Mouse (Mus musculus): Measurements from ENCODE around the gene Dlk2.
A peak's percentile ranks its signal among the peaks of the same experiment; 100 is the strongest.

The Dlk2 gene

GRCm38 (mm10) chr17:46297364-46298219 is at the start of gene Dlk2:
TSS of gene Dlk2 (plus strand) at chr17:46297421.
- no peak for DNase-seq (ENCODE audit: low read depth, low spot score)

DNA sequence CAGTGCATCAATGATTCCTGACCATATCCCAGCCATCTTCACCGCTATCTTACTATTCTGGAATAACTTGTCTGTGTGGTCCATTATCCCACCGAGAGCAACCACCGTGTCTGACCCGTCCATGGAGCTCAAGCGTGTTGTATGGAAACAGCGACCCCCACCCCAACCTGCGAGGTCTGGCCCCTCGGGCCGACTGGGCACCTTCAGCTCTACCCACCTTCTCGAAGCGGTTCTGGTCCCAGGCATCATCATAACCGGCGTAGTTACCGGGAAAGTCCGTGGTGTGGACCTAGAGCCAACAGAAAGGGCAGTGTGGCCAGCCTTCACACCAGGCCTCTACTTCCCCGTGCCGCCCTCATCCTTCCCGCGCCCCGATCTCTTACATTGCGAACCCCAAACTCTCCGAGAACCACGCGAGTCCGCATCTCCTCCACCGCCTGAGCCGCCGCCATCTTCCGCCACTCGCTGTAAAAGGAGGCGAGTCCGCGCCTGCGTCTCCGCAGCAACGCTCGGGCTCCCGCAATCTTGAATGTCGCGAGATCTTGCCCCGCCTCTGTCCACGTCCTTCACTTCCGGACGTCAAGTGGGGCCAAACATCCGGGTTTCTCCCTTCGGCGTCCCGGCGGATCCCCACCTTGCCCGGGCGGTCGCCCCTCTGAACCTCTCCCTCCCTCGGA is 49.6 kb upstream of the Dlk2 start, which contains the start of the genes Polr1c and Yipf3:
TSS of gene Polr1c (minus strand) at position 543 of the 677 bp plus-strand sequence.
TSS of gene Yipf3 (plus strand) at position 569 of the 677 bp plus-strand sequence.
- DNase-seq (ENCODE audit: low read depth, low spot score): peak; percentile 74

DNA sequence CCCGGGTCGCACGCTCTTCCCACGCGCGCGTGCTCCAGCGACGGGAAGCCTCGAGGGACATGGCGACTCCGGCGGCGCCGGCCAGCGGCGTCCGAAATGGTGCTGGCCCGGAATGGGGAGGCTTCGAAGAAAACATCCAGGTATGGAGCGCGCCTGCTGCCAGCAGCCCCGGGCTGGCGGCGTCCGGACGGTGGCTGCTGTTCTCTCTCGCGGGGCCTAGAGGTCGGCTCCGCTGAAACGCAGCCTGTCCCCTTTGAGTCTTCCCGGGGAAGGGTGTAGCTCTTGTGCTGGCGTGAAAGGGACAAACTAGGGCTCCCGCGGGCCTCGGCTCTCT is 49.1 kb upstream of the Dlk2 start:
- DNase-seq (ENCODE audit: low read depth, low spot score): no peak

DNA sequence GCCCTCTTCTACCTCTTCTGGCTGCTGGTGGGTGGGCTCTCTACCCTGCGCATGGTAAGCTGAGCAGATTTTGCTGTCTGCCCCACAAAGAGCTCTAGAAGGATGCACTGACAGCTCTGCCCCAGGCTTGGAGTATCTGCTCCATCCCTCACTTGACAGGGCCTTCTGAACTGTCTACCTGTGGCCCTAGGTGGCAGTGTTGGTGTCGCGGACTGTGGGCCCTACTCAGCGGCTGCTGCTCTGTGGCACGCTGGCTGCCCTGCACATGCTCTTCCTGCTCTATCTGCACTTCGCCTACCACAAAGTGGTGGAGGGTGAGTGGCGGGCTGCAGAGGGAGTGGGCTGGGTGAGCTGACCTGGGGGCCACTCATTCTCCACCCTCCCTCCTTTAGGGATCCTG is 46.0 kb upstream of the Dlk2 start:
- no peak for DNase-seq (ENCODE audit: low read depth, low spot score)

GRCm38 (mm10) chr17:46252571-46253451 is 44.4 kb upstream of the Dlk2 start:
- no peak for DNase-seq (ENCODE audit: low read depth, low spot score)

GRCm38 (mm10) chr17:46253452-46254084 is 43.7 kb upstream of the Dlk2 start, which contains the start of gene Lrrc73:
TSS of gene Lrrc73 (plus strand) at chr17:46253531.
- peak; percentile 77 for DNase-seq (ENCODE audit: low read depth, low spot score)

GRCm38 (mm10) chr17:46254106-46254505 is 43.1 kb upstream of the Dlk2 start:
- DNase-seq (ENCODE audit: low read depth, low spot score): no peak

DNA sequence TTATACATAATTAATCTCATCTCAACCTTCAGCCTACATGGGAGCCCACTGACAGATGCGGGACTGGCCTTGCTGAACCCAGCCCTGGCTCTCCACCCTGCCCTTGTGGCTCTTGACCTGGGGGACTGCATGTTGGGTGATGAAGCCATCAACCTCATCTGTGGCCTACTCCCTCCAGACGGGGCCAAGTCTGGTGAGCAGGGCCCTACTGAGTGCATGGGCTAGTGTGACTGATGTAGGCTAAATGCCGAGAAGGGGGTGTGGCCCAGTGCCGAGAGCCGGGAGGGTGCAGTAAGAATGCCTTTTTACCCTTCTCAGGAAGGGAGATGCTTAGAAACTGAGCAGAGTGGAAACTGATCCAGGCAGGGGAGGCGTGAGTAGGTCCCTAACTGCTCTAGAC is 42.1 kb upstream of the Dlk2 start:
- no peak for DNase-seq (ENCODE audit: low read depth, low spot score)

DNA sequence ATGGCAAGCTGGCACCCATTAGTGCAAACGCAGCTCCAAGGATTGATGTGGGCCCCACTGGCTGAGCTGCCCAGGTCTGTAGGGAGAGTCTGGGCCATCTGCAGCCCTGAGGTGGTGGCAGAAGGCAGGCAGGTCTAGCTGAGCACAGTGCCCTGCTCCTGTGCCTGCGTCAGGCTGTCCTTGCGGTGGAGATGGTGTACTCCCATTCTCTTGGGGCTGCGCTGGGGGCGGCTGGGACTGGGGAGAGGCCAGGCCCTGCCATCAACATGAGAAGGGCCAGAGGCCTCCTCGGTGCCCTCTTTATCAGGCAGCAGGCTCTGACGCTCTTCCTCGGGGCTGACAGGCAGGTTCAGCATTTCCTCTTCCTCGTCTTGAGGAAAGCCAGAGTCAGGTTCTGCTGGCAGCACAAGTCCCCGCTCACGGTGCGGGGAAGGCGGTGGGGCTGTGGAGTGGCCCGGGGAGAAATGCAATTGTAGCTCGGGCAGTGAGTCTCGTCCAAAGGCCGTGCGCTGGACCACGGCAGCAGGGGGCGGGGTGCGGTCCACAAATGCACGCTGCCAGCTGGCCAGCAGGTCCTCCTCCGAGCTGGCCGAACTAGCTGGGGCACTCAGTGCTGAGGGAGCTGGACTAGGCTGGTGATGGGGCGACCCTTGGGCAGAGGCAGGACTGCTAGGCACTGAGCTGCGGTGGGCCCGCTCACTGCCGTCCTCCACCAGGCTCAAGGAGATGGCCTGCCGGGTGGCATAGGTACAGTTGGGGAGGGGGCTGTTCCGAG is 38.8 kb upstream of the Dlk2 start:
- no peak for DNase-seq (ENCODE audit: low read depth, low spot score)

- DNase-seq (ENCODE audit: low read depth, low spot score): no peak
Observed at GRCm38 (mm10) chr17:46259675-46260074, 37.5 kb upstream of the Dlk2 start.

- no peak for DNase-seq (ENCODE audit: low read depth, low spot score)
Observed at GRCm38 (mm10) chr17:46262201-46262694, 35.0 kb upstream of the Dlk2 start.

- no peak for DNase-seq (ENCODE audit: low read depth, low spot score)
Observed at GRCm38 (mm10) chr17:46265502-46265901, 31.7 kb upstream of the Dlk2 start.

- DNase-seq (ENCODE audit: low read depth, low spot score): no peak
Observed at GRCm38 (mm10) chr17:46265918-46266618, 31.2 kb upstream of the Dlk2 start.

DNA sequence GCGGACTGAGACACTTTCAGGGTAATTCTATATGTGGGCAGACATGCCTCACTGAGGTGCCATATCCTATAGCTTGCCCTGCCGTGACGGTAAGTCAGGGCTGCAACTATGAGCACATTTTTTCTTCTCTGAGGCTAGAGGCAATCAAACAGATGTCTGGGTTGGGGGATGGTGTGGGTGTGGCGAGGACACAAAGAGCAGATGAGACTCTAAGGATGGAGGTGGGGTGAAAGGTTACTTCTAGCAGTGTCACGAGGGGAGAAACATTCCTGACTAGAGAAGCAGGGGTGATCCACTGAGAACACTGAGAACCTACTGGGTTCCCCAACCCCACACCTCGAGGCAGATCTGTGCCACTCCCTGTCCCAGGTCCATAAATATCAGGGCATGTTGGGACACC is 30.2 kb upstream of the Dlk2 start:
- no peak for DNase-seq (ENCODE audit: low read depth, low spot score)

GRCm38 (mm10) chr17:46267511-46267910 is 29.7 kb upstream of the Dlk2 start:
- no peak for DNase-seq (ENCODE audit: low read depth, low spot score)

DNA sequence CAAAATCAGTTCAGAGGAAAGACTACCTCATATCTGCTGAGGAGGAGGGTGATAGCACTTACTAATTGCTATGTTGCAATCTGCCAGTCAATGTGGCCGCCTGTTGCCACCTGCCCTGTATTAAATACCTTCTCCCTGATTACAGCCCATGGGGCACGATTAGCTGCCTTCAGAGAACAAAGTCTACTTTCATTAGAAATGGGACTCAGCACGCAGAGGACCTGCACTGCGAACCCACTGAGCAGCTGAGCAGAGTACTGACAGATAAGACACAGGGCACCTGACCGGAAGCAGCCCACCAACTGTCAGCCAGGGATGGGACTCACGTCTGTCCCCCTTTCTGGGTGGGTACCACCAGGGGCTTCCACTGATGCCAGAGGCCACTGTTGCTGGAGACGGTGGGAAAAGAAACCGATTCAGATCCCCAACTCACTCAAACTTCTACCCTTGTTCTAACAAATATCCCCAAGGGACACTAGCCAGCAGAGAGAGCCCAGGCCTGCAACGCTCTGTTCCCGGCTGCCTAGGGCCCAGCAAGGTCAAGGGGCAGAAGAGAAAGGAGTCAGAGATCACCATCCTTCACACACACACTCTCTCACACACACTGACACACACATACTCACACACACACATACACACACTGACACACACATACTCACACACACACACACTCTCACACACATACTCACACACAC is 29.0 kb upstream of the Dlk2 start:
- DNase-seq (ENCODE audit: low read depth, low spot score): no peak

GRCm38 (mm10) chr17:46269771-46270534 is 27.3 kb upstream of the Dlk2 start:
- DNase-seq (ENCODE audit: low read depth, low spot score): no peak

GRCm38 (mm10) chr17:46272058-46272457 is 25.2 kb upstream of the Dlk2 start:
- DNase-seq (ENCODE audit: low read depth, low spot score): no peak
